Mouse (Mus musculus) neutrophil, adult 65 days (primary cell): ENCODE data around the gene Ap1s3. TPM values are rescaled to one million over a fixed set of nuclear protein-coding genes. Genes with fewer than 3 reads are reported as not detected.

Source experiments
- total RNA-seq: library from RNA; stranded (reverse); gene quantifications from 2 replicates; pipeline ENCODE4 v1.2.4, GENCODE M21; 2023

Gene Ap1s3
- 6.7 and 8.6 TPM in 2 replicates for total RNA-seq

GRCm38 (mm10) chr1:79671543-79672337 is at the start of gene Ap1s3:
Gene Ap1s3, minus strand, starts transcription at chr1:79671972.

Other genes starting within 250 kb of the Ap1s3 start
- gene Scg2, start 231.9 kb downstream of the Ap1s3 start, total RNA-seq, result not detected in 2 replicates
- gene Mrpl44, start 104.0 kb upstream of the Ap1s3 start, total RNA-seq, result 11.8 and 12.6 TPM in 2 replicates
- 64.1 and 68.2 TPM in 2 replicates for gene Wdfy1, start 104.2 kb upstream of the Ap1s3 start, total RNA-seq
- gene Serpine2, start 189.2 kb upstream of the Ap1s3 start, total RNA-seq, result 5.0 and 5.9 TPM in 2 replicates